Mouse (Mus musculus): ENCODE data around the gene Col4a3.

- TF ChIP-seq CTCF (IDR thresholded peaks at IDR 0.05; ENCODE audit: control insufficient read depth, insufficient read depth, low read length) = no peak
- no peak for TF ChIP-seq POLR2A (IDR thresholded peaks at IDR 0.05; ENCODE audit: borderline replicate concordance, control insufficient read depth, low read depth, low read length)
Measured at GRCm38 (mm10) chr1:82717816-82718512, 131.2 kb downstream of the Col4a3 start.

Data from bone marrow, adult 2 months (tissue).